Mouse (Mus musculus) lung, adult 2 months (tissue): ENCODE data around the gene Thra.

ENCODE experiments used
- CTCF ChIP-seq: fragments of 200-500 bp; IDR thresholded peaks from 2 replicates; pipeline ENCODE4 v1.5.1; 2011; ENCODE audit warnings: mild to moderate bottlenecking, low read length, control low read depth; ENCODE audit not compliant: insufficient read depth
- POLR2A ChIP-seq: fragments of 200-500 bp; IDR thresholded peaks from 2 replicates; pipeline ENCODE4 v1.6.1; 2011; ENCODE audit warnings: low read depth, mild to moderate bottlenecking, control low read depth, low read length, borderline replicate concordance; ENCODE audit errors: extremely low read depth

DNA sequence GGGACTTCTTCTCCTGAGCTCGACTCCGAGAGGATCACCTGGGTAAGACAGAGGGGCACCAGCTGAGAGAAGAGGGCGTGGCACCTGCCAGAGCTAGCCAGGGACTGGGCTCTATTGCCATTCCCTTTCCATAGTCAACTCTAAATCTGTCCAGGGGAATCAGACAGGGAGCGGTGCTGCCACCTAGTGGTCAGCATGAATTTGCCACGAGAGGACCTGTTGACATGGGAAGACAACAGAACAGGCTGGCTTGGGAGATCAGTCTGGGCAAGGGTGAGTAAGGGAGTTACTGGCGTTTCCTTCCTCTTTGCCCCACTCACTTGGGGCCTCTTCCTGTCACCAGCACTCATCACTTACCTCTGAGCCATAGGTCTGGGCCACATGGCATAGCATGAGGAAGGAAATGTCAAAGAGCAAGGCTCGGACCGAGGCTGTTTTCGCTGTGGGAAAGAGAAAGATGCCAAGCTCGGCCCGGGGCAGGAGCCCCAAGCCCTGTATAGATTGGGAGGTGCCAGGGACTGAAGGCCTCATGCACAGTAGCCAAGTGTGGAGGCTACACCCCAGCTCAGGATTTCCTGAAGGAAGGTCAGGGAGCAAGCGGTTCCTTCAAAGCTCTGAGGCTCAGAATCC is 29.9 kb upstream of the Thra start:
- TF ChIP-seq POLR2A (no peak), CTCF (peak; percentile 96)
